Mouse (Mus musculus): ENCODE results near the gene 4930558K02Rik. TPM values are rescaled to one million over a fixed set of nuclear protein-coding genes. Genes with fewer than 3 reads are reported as not detected.

The 4930558K02Rik gene
- total RNA-seq, 4 experiments from 2014 or later = not detected

DNA sequence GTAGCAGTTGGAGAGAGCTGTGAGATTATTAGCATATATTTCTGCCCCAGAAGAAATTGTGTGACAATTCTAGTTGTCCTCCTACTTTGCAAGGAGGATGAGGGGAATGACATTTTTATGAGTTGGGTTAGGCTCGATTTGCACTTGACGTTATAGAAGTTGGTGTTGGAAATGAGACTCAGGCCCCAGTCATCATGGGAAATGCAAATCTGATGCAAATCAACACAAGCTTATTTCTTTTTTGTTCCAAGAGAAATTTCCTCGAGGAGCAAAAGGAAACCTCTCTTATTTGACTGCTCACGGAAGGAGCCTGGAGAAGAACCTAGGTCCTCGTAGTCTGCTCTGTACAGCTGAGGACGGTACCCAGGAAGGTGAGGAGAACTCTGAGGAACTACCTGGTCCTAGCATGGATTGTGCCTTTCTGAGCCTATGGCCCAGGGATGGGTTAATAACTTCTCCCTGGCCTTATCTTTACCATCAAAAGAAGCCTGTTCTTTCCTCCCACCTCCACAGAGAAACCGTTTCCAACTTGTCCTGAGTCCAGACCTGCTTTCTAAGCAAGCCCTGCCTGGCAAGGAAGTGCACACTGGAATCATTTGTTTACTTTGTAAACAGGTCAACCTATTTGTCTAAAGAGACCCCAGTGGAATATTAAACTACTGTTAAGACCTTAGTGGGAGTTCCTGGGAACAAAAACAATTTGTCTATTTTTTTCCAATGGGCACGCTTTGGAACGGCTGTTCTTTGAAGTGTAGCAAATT, 76.6 kb downstream of the 4930558K02Rik start:
- DNase-seq (ENCODE audit: low spot score in 2 of 2) = no peak

DNA sequence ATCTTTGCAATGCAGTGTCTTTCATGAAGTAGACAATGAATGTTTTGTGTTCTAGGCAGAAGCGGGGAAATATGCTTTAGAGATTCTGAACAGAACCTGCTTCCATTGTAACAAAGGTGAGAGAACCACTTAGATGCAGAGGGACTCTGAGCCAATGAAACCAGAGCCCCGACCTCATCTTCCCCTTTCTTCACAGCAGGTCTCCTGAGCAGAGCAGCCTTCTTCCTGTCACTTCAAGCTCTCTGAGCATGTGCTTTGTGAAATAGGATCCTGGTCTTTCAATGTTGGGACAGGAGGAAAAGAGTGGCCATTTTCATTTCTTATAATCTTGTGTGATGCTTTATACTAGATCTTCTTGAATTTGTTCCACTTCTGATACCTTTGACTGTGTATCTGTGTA, 79.3 kb downstream of the 4930558K02Rik start:
- DNase-seq (ENCODE audit: low spot score in 2 of 2) = no peak

DNA sequence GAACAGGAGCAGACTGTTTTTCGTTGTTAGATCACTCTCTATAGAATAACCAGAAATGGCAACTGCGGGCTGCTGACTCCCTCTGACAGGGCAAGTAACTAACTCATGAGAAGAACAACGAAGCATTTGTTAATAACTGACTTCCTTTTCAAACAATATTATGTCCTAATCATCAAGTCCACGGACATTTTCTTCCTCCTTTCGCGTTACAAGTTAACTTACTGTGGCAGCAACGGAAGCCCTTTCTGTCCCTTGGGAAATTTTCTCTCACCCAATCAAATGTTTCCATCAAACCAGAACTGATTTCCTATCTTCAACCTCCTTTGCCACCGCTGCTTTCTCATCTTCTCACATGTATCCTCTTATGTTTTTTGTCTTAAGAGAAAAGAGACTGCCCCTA, 82.2 kb downstream of the 4930558K02Rik start:
- DNase-seq (ENCODE audit: low spot score in 2 of 2) = no peak

DNA sequence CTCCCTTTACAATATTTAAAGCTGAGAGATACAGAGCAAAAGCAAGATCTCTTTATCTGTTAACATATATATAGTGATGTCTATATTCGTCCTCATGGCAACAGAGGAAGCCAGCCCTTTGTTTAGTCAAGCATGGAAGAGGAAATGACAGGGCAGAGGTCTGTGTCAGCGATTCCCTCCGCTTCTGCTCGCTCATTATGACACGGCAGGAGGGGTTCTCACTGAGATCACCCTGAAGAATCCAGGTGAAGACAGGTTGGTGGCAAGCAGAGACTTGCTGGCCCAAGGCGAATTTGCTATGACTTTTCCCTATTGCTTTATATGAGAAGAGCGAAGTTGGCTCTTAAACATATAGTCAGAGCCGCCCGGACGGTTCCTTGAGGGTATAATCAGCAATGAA, 83.3 kb downstream of the 4930558K02Rik start:
- no peak for DNase-seq (ENCODE audit: low spot score in 2 of 2)

DNA sequence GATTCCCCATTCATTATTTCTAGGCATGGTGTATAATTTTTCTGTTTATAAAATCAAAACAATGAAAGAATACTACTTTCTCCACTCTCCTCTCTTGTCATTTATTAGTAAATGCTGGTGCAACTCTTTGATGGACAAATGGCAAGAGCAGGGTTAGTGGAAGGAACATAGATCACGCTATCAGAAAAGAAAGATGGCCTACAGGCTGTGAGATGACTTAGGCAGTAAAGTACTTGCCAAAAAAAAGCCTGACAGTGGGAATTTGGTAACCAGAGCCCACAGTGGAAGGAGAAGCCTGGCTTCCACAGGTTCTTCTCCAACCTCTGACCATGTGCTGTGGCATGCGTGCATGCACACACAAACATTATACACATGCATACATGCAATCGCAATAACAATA, 84.4 kb downstream of the 4930558K02Rik start:
- DNase-seq (ENCODE audit: low spot score in 2 of 2) = no peak

DNA sequence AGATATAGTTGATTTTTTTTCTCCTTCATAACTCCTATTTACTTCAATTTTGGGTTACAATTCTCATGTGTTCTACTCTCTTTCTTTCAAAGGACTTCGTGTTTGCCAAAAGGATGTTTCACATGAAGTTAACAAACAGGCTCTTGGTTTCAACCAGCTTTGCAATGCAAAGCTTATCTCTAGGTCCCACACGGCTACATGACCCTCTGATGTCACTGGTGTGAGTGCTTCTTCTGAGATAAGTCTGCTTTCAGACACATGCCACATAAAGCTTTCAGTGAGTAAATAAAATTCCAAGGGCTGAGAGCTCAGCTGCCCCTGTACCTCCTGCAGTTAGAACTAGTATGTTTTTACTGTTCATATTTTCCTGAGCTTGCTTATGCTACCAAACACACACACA, 84.9 kb downstream of the 4930558K02Rik start:
- no peak for DNase-seq (ENCODE audit: low spot score in 2 of 2)

DNA sequence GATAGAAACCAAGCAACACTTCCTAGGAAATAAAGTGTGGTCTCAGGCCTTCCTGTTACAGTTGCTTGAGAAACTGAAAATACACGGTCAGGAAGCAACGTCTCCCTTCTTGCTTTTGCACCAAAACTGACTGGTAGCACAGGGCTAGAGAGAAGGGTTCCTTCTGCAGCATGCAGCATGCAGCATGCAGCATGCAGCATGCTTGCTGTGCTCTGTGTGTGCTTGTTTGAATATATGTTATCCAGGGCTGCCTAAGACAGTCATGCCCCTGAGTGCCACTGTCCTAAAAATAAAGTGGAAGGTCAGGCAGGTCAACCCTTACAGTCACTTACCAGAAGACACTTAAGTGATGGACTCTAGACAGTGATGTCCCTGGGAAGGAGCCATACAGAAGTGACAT, 85.3 kb downstream of the 4930558K02Rik start:
- DNase-seq (ENCODE audit: low spot score in 2 of 2) = no peak

Other genes with a start within 250 kb of the 4930558K02Rik start
- gene Fasl, start 191.1 kb downstream of the 4930558K02Rik start, total RNA-seq (2022) = not detected
- 1 to 10 TPM; 9.0 to 9.8 (median 9.2) TPM for gene Suco, start 103.0 kb downstream of the 4930558K02Rik start, total RNA-seq (2022)
- gene Pigc, start 10.4 kb downstream of the 4930558K02Rik start, total RNA-seq (2022) = 10 to 100 TPM; 12.3 to 17.0 (median 13.7) TPM

All from gastrocnemius, adult 8-10 months (tissue).